Mouse (Mus musculus) ovary, postnatal 10 days (tissue): ENCODE measurements around the gene Heatr1.

Source experiments
- DNase-seq: peaks from one replicate; pipeline ENCODE4 v3.0.0; 2022; ENCODE audit warnings: low spot score

Gene Heatr1

DNA sequence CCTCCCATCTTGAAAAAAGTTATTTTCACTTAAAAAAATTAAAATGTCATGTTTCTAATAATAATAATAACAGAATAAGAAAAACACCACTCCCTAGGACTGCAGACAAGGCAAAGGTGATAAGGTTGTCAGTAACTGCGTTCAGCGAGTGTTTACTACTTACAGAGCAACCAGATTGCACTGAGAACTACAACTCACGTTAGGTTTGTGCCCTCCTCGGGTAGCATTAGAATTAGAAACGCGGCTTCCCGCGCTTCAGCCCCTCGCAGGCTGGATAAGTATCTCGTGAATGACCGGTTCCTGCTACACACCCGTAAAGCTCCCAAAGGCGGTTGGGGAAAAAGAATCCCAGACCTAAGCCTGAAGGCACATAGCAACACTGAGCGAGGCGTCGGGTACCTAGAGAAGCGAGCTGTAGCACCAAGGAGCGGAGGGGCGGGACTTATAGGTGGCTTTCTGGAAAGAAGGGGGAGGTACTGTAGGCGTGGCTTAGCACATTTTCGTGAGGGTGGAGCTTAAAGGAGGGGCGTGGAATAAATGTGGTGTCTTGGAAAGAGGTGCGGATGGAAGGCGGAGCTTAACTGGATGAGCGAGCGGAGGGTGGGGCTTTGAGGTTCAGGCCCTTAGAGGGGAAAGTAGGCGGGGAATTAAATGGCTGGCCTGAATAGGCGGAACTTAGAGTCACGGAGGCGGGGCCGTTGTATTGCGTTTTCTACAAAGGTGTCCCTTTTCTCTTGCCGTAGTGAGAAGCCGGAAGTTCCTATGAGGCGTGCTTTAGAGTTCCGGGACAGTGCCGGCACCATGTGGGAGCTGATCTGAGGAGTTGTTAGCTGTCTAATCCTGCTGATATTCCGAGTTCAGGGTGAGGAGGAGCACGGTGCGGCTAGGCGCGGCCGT, at the start of gene Heatr1:
Gene Heatr1 (plus strand): TSS at position 419 of the 897 bp plus-strand sequence.
- peak; percentile 79 for DNase-seq

DNA sequence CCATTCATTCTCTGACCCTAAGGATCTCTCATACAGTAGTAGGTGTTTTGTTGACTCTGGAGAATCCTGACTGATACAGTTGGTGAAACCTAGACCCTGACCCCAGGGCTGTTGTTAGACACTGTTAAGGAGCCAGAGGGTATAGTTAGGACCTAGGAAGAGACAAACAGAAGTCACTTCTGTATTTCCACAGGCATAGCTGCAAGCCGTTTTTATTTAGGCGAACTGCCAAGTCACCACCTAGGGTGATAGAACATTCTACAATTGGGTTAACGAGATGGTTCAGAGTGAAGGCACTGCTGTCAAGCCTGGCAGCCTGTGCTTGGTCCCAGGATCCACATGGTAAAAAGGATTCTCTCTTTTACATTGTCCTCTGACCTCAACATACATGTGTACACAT, 48.0 kb upstream of the Heatr1 start:
- no peak for DNase-seq

DNA sequence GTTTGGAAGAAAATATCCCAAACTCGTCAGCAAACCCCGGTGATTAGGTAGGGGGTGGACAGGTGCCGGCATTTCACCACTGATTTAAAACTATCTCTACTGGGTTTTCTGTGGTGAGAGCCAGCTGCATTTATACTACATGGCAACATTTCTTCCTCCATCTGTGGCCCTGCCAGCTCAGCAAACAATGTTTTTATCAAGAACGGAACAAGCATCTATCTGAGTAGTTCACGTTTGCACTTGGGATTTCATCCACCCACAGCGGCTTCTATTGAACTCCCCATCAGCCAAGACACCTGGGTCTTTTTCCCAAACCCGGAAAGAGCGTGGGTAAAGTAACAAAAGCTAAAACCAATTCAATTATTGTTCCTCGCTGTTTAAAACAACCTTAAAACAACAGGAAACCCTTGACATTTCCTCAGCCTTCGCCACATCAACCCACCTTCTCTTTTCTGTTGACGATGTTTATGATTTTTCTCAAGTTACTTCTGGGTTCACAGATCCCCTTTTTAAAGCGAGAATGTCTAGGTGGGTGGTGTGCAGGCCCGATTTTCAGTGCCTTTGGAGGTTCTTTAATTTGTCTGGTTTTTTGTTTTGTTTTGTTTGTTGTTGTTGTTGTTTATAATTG, 45.5 kb upstream of the Heatr1 start:
- DNase-seq, result no peak

DNA sequence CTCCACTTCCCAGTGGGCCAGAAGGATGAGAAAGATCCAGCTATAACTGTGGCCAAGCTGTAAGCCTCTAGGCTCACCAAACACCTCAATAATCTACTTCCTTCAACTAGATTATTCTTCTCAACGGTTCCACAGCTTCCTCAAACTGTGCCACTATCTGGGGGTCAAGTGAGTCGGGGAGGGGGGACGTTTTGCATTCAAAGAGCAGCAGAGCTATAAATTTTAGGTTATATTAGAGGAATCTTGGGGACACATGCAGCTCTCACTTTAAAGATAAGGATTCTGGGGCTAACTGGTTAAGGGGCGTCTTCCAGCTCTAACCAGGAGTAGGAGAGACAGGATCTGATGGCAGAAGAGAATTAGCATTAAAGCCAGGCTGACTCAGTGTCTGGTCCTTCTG, 38.6 kb upstream of the Heatr1 start:
- no peak for DNase-seq

DNA sequence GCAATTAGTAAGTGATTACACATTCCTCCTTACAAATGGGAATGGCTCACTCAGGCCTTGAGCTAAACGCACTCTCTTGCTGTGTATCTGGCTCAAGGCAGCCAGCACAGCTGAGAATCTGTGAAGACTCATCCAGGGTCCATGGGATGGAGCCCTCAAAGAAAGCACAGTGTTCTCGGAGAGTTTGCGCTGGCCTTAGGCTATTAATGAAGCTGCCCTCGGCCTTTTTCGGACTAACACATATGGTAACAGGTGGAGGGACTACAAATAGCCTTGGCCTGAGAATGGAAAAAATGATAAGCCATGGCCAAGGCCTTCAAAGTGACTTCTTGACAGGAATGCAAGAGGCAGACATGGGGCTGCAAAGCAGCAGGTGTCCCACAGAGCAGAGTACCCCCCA, 37.3 kb upstream of the Heatr1 start:
- no peak for DNase-seq

DNA sequence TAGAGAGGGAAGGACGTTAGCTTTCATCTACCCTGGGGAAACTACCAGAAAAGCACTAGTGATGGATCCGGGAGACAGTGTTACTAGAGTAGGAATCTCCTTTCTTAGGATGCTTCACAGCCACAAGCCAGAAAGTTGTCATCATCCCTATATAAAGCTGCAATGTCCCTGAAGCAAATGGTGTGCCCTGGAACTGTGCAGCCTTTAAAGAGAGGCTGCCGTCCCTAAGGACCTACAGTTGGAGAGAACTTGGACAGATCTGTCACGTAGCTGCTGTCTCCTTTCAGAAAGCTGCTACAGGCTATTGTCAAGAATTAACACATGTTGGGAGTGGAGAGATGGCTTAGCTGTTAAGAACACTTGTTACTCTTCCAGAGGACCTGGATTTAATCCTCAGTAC, 33.3 kb upstream of the Heatr1 start:
- DNase-seq, result no peak

DNA sequence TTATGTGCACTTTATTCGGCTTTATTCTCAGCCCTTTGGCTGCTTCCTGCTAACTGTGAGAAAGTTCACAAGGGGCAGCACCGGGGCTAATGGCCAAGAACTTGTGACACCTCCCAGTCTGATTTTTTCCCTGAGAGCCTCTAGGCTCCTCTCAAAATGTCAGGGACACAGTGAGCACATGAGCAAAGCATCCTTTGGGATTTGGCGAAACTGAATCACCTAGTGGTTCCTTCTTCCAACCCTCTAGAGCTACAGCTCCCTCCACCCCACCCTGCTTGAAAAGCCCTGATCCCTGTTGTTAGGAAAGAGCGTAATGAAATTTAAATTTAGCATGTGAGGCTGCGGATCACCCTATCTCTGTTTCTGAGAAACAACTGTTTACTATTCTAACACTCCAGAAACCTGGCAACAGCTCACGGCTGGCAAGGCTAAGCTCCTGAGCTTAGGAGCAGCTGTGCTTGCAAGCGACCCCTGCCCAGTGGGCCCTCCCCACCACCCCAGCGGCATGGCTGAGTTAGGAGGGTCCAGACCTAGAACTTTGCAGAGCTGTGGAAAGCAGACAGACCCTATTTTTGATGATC, 25.7 kb upstream of the Heatr1 start:
- DNase-seq, result no peak

DNA sequence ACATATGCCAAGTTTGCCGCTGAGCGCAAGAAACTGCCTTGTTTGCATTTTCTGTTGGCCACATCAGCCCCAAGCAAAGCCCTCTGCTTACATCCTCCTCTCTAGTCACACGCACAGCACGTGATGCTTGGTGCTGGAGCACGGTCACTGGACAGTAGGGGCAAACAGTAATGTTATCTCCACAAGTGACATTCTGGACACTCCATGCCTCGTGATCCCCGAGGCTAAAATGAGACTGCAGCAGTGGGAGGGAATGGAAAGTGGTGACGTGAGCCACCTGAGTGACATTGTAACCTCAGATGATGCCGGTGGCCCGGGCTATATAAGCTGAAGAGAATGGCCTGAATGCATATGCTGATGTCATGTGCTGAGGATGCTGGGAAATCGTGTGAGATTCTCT, 24.9 kb upstream of the Heatr1 start:
- no peak for DNase-seq

DNA sequence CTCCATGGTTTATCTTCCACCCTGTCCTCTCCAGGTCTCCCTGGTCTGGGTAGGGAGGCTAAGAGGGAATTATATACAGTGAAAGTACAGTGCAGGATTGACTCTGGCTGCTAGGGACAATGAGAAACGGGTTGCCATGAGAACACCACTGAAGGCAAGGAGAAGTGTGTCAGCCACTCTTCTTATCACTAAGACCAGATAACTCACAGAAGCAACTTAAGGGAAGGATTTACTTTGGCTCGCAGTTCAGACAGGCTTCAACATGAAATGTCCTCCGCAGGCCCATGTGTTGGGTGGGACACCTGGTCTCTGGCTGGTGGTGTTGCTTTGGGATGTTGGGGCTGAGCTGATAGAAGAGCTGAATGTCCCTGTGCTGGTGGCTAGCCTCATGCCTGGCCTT, 22.1 kb upstream of the Heatr1 start:
- no peak for DNase-seq

DNA sequence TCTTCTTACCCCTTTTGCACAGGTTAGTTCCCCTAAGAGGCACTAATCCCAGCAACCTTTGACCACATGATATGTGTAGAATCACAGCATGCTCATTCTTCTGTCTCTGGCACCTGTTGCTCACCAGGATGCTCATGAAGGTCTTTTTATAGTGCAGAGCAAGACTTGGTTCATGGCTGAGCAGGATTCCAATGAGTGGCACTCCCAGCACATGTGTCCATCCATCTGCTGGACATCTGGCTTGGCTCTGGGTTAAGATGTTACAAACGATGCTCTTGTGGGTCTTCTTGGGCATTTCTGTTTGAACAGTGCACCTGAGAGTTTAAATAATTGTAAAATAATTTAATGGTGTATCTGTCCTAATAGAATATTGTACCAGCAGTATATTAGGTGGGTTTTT, 18.0 kb upstream of the Heatr1 start:
- no peak for DNase-seq

DNA sequence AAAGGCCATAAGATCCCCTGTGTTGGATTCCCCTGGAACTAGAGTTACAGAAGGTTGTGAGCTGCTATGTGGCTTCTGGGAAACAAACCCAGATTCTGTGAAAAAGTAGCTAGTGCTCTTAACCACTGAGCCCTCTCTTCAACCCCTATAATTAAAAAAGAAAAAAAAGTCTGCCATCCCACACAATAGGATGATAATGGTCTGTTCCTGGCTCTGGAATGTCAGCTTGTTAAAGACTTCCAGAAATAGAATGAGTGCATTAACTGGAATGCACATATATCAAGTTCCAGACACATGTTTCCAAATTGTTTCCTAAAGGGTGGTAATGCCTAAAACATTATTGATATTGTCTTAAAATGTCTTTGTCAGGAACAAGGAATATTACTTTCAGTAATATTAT, 10.0 kb upstream of the Heatr1 start:
- no peak for DNase-seq

DNA sequence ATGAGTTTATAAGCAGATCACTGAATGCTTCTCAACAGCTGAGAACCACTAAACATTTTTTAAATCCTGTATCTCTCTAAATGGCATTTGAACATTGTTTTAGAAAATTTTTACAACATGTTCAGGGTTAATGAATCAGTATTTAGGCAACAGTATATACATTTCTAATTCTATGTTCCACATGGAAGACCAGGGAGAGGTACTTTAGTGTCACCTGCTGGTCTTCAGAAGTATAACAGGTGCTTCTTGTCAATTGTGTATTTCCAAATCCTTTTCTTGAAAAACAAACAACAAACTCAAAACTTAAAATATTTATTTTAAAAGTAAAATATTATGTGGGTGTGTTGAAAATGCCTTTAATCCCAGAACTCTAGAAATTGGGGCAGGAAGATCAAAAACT, 8.5 kb upstream of the Heatr1 start:
- DNase-seq, result no peak

DNA sequence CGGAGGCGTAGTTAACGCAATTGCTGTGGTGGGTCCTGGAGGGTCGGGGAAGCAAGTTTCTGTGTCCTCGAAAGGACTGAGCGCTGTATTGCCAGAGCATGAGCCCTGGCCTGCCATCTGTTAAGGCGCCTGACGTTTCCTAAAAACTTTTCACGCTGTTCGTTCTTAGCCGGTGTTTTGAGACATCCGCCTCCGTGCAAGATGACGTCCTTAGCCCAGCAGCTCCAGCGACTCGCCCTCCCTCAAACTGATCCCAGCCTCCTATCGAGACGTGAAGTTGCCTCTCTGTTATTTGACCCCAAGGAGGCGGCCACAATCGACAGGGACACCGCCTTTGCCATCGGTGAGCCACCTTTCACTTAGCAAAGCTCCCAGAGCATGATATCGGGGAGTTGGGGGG, 744 bp downstream of the Heatr1 start:
- DNase-seq, result no peak

DNA sequence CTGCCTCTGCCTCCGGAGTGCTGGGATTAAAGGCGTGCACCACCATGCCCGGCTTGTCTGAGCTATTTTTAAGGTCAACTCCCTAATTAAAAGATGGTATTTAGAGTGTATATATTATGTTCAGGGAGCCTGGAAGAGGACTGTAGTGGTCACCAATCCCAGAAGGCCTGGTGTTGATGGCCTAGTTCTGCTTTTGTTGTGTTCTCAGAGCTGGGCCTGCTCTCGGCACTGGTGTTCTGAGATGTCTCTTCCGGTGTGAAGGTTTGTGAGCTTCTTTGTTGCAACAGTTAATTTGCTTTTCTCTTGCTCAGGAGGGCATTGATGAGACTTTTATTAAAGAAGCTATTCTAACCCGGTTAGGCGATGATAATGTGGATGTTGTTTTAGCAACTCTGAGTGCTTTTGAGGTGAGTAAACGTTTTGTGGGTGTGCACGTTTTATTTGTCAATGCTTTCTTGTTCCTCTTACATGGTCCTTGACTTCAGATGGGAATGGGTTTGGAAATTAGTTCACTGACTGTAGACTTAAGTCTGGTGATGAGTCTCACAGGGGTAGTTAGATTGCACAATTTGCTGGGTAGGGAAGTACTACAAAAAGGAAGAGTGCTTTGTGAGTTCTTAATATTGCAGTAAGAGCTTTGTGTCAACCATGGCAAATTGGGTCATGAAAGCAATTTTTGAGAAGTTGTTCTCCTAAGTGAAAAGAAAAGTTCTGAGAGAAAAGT, 13.7 kb downstream of the Heatr1 start:
- no peak for DNase-seq

DNA sequence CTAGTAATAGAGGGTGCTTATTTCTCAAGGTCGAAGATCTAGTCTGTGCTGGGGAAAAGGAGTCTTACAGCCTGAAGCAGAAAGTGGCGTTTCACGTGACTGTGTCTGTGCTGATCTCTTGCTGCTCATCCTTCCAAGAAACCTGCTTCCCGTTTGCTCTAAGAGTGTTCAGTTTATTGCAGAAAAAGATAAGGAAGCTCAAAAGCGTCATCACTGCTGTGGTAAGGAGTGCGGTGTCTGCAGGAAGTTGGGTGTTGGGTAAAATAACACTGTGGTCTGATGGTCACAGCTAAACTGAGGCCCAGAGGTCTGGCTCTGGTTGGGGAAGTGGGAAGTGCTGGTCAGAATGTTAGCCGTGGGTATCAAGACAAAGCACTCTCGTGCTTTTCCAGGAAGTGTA, 17.2 kb downstream of the Heatr1 start:
- DNase-seq, result no peak

DNA sequence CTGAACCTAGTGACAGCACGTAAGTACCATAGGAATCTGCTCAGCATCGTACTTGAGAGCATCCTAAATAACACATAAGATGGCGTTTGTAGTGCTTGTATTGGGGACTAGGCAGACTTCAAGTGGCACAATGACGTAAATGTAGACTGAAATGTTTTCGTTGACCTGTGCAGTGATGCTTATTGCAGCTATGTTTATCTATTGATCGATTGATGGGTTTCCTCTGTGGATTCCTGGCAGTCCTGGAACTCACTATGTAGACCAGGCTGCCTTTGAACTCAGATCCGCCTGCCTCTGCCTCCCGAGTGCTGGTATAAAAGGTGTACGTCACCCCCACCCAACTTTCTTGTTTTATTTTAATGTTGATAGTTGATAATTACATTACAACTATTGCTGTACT, 25.8 kb downstream of the Heatr1 start:
- no peak for DNase-seq

DNA sequence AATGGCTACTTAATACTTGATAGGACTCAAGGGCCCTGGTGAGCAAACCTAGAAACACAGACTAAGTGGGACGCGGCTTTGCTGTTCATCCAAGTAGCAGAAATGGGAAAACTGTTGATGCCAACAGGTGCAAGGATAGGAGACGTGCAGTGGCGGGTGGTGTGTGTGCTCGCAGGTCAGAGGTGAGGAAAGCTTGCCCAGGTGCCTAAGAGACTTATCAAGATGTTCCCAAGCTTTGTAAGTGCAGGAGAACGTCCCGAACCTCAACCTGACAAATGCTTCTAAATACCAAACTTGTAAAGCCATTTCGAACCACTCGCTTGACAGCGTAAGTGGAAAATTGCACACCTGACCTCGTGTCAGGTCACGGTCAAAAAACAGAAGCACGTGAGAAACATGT, 33.7 kb downstream of the Heatr1 start:
- DNase-seq, result no peak

DNA sequence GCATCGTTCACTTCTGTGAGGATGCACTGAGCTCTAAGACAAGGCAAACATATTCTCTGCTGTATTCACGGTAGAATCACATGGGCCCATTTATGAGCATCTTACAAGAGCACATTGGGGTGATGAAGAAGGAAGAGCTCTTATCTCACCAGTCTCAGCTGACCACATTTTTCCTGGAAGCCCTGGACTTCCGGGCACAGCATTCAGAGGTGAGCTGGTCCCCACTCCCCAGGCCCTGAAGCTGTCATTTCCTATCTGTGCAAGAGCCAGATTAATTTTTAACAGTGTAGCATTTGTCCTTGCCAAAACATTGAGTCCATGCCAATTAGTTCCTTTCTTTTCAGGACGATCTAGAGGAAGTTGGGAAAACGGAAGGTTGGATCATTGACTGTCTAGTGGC, 39.0 kb downstream of the Heatr1 start:
- DNase-seq, result no peak

DNA sequence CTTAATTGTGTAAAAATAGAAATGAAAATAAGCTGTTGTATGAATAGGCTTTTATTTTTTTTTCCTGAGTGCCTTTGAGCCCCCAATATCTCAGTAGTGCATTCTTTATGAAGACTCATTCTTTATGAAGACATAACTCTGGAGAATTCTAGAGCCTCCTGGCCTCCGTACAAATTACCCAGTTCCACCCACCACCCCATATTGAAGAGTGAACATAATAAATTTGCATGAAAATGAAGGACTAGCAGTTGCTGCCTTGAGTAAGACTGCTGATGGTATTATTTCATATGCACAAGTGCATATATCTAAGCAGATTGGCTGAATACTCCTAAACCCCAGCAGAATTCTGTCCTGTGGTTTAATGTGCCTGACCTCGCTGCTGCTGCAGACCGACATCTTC, 44.8 kb downstream of the Heatr1 start:
- no peak for DNase-seq

DNA sequence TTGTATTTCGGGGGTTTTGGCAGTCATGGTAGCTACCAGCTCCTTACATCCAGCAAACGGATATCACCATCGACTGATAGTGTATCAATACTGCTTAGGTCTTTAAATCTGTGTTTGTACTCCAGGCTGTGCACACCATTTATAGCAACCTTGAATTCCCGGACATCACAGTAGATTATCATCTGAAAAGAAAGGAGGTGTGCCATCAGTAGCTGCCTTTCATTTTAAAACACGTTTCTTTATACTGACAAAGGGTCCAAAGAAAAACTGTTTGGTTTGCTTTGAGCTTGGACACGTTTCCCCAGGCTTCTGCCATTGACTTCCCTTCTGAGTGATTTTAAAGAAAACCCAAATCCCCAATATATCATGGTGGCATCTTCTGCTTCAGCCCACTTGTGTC, 46.0 kb downstream of the Heatr1 start:
- DNase-seq, result no peak

DNA sequence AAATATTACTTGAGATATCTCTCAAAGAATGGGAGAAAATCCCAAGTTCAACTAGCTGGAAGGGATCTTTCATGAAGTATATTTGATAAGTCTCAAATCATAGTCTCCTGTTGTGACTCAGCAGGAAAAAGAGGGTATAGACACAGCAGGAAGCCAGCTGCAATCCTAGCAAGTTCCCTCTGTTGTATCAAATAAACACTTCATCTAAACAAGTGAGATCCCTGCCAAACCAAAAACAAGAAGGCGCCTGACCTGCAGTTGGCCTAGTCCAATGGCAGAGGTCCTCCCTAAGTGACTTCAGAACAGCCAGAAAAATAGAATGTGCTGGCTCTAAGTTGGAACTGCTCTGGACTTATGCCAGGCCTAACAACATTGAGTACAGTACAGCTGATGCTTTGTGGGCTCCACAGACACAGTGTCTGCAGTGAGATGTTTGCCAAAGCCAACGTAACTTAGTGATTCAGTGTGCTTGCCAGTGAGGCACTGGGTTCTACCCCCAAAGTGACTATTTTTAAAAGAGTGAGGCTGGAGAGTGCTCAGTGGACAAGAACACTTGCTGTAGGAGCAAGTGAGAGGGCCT, 47.3 kb downstream of the Heatr1 start:
- no peak for DNase-seq

DNA sequence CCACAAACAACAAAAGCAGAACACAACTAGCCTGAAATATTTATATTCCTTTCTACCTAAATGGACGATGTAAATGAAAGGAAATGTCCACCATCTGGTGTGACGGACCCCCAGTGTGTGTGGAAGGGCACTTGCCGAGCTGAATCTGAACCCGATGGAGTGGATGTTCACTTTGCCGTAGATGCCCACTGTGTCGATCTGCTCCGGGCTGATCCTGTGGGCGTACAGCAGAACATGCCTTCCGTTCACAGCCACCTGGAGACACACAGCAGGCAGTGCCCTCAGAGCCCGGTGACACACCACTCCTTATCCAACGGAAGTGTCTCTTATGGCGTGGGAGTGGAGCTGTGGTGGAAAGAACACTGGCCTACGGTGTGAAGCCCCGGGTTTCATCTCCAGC, 58.3 kb downstream of the Heatr1 start:
- DNase-seq, result no peak
